Mouse (Mus musculus) liver, adult 2 months (tissue): ENCODE results near the gene Tns2.
A peak's percentile ranks its signal among the peaks of the same experiment; 100 is the strongest.

Source experiments
- CTCF ChIP-seq: fragments of 200-500 bp; IDR thresholded peaks from 2 replicates; pipeline ENCODE4 v1.5.1; 2011; ENCODE audit warnings: low read depth, low read length, control low read depth
- POLR2A ChIP-seq: fragments of 200-500 bp; IDR thresholded peaks from 2 replicates; pipeline ENCODE4 v1.6.1; 2011; ENCODE audit warnings: low read length, control low read depth; ENCODE audit not compliant: insufficient read depth; ENCODE audit errors: extremely low read depth

DNA sequence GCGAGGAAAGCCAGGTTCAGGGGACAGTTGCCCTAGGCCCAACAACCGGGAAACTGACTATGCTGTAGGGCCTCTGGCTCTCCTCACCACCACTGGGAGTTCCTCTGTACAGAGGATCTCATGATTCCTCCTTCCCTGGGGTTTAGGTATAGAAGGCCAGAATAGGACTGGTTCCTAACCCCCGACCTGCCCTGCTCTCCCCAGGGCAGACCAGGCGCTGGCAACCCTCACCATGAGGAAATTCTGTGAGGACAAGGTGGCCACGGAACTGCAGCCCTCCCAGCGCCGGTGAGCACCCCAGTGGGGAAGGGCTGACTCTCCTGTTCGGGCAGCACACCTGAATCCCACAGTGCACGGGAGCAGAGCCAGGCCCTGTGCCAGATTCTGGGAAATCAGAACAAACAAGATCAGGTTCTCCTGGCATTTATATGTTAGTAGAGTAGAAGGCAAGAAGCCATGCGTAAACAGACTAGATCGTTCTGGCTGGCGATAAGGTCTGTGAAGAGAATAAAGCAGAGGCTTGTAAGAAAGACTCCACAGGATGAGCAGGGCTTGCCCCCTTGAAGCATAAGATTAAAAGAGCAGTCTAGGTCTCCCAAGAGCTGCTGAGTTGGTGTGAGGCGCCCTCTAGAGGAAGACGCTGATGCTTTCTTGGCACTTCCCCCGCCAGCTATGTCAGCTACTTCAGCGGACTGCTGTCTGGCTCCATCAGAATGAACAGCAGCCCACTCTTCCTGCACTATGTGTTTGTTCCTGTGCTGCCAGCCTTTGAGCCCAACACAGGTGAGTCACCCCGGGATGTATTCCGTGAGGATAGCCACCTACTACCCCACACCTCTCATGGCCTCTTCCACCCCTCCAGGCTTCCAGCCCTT, 8.7 kb downstream of the Tns2 start:
- TF ChIP-seq CTCF (peak; percentile 74), POLR2A (no peak)
